Mouse (Mus musculus) heart, adult 2 months (tissue): ENCODE measurements at regions not wholly inside any gene's neighbourhood (a gene's known extent, or its start where the extent isn't known, plus 50 kb on each side); places are given as distances from the start of the nearest gene placed in this dataset.

Source experiments
- CTCF ChIP-seq: fragments of 200-600 bp; IDR thresholded peaks from 2 replicates; pipeline ENCODE4 v1.8.1; 2022; ENCODE audit warnings: antibody characterized with exemption, mild to moderate bottlenecking, moderate library complexity
- POLR2A ChIP-seq: fragments of 200-500 bp; IDR thresholded peaks from 2 replicates; pipeline ENCODE4 v1.6.1; 2011; ENCODE audit warnings: mild to moderate bottlenecking, low read depth, low read length, control low read depth; ENCODE audit not compliant: insufficient read depth

GRCm38 (mm10) chr12:112301411-112301891 is 155.4 kb downstream of the Kif26a start:
- TF ChIP-seq CTCF: no peak
- no peak for TF ChIP-seq POLR2A
